Mouse (Mus musculus) ES-E14 (cell line): Measurements from ENCODE around the gene Gstm4. TPM values are rescaled to one million over a fixed set of nuclear protein-coding genes. Genes with fewer than 3 reads are reported as not detected.

ENCODE experiments used
- DNase-seq: peaks from one replicate; pipeline ENCODE4 v3.0.0-alpha.2; 2013; ENCODE audit warnings: low read depth, low spot score
- H3K27ac ChIP-seq: 2 replicates; pipeline ENCODE4 v1.5.1; 2012; ENCODE audit warnings: low read depth, mild to moderate bottlenecking, low read length, moderate library complexity, mixed read lengths; ENCODE audit not compliant: poor library complexity, insufficient read depth, severe bottlenecking
- H3K36me3 ChIP-seq: 2 replicates; pipeline ENCODE4 v1.6.1; 2012; ENCODE audit warnings: mild to moderate bottlenecking, low read length, moderate library complexity, mixed read lengths; ENCODE audit not compliant: control insufficient read depth, poor library complexity, insufficient read depth, severe bottlenecking
- H3K4me1 ChIP-seq, 2 experiments: fragments of 150-350 bp in 1 of 2; sonication (generic) in 1 of 2; 2 replicates each; pipeline ENCODE4 v1.6.1; 2012; ENCODE audit warnings: low read length in 2 of 2, mild to moderate bottlenecking in 1 of 2, mixed read lengths in 1 of 2; ENCODE audit not compliant: control insufficient read depth in 2 of 2, insufficient read depth in 2 of 2, poor library complexity in 1 of 2
- H3K4me3 ChIP-seq, 2 experiments: fragments of 150-350 bp in 1 of 2; sonication (generic) in 1 of 2; 2 replicates each; pipeline ENCODE4 v1.5.1; 2012; ENCODE audit warnings: low read length in 2 of 2, low read depth in 1 of 2, mild to moderate bottlenecking in 1 of 2, mixed read lengths in 1 of 2; ENCODE audit not compliant: insufficient read depth in 1 of 2, poor library complexity in 1 of 2, severe bottlenecking in 1 of 2
- H3K9ac ChIP-seq: 2 replicates; pipeline ENCODE4 v1.6.1; 2012; ENCODE audit warnings: low read depth, mild to moderate bottlenecking, low read length, mixed read lengths; ENCODE audit not compliant: poor library complexity, insufficient read depth, severe bottlenecking
- H3K9me3 ChIP-seq: fragments of 150-350 bp; sonication (generic); 2 replicates; pipeline ENCODE4 v1.6.1; 2012; ENCODE audit warnings: low read depth, mild to moderate bottlenecking, low read length; ENCODE audit not compliant: control insufficient read depth, insufficient read depth
- CHD2 ChIP-seq: IDR thresholded peaks from 2 replicates; pipeline ENCODE4 v1.6.1; 2014; ENCODE audit warnings: mild to moderate bottlenecking, low read depth, low read length, inconsistent platforms
- HCFC1 ChIP-seq: IDR thresholded peaks from 2 replicates; pipeline ENCODE4 v1.6.1; 2012; ENCODE audit warnings: low read length, inconsistent platforms, borderline replicate concordance; ENCODE audit not compliant: insufficient read depth
- MAFK ChIP-seq: IDR thresholded peaks from 2 replicates; pipeline ENCODE4 v1.6.1; 2014; ENCODE audit warnings: mild to moderate bottlenecking, low read depth, low read length, inconsistent platforms; ENCODE audit not compliant: insufficient read depth
- ZC3H11A ChIP-seq: IDR thresholded peaks from 2 replicates; pipeline ENCODE4 v1.6.1; 2012; ENCODE audit warnings: low read depth, mild to moderate bottlenecking, inconsistent platforms, low read length, borderline replicate concordance
- ZNF384 ChIP-seq: IDR thresholded peaks from 2 replicates; pipeline ENCODE4 v1.6.1; 2012; ENCODE audit warnings: low read depth, low read length, inconsistent platforms
- in situ Hi-C, 2 experiments: fragments of 600-800 bp; cut with MboI; formaldehyde crosslinking; loops; one replicate each; pipeline ENCODE4 v1.15.1; 2025; ENCODE audit warnings: low sequenced_read_pairs in 2 of 2, inconsistent platforms in 1 of 2; ENCODE audit not compliant: unreplicated experiment in 2 of 2
- total RNA-seq: library from RNA; depleted of rRNA; stranded (reverse); fragments of 300-350 nt; gene quantifications from 2 replicates; pipeline ENCODE4 v1.2.3, GENCODE M21; 2012

Gstm4 gene
- total RNA-seq, 1 experiment, result 4.3 TPM

GRCm38 (mm10) chr3:108032113-108032512 lies 12.6 kb downstream of the Gstm4 start:
- Histone ChIP-seq H3K9me3 (no peaks in the 10 kb centered on the region), H3K4me1 (no peaks in the 10 kb centered on the region), H3K4me3 (no peak overlapping the region), H3K36me3 (no peaks in the 10 kb centered on the region), H3K9ac (no peak overlapping the region), H3K27ac (no peak overlapping the region)
- TF ChIP-seq ZC3H11A (no peak), MAFK (no peak), HCFC1 (no peak), ZNF384 (no peak), CHD2 (no peak)
- DNase-seq, result no peak
- in situ Hi-C loops, result no loop called here

- TF ChIP-seq ZC3H11A, result no peak
- TF ChIP-seq CHD2, result no peak
- no peak for TF ChIP-seq MAFK
- TF ChIP-seq HCFC1, result no peak
- TF ChIP-seq ZNF384, result no peak
- in situ Hi-C loops, result no loop called here
- Histone ChIP-seq H3K9me3 (no peaks in the 10 kb centered on the region), H3K4me1 (no peaks in the 10 kb centered on the region), H3K9ac (no peak overlapping the region), H3K27ac (no peak overlapping the region), H3K4me3 (no peak overlapping the region), H3K36me3 (no peaks in the 10 kb centered on the region)
- no peak for DNase-seq
Observed at GRCm38 (mm10) chr3:108028641-108029365, 15.9 kb downstream of the Gstm4 start.

GRCm38 (mm10) chr3:108026597-108026996 lies 18.1 kb downstream of the Gstm4 start:
- no peaks in the 10 kb centered on the region for H3K36me3 ChIP-seq
- no peak overlapping the region for H3K4me3 ChIP-seq
- no peak overlapping the region for H3K9ac ChIP-seq
- no peaks in the 10 kb centered on the region for H3K9me3 ChIP-seq
- in situ Hi-C loops, result no loop called here
- peaks cover 0 to 5% of the 10 kb centered on the region in 2 experiments; a peak in 1 of 4 replicates for H3K4me1 ChIP-seq
- no peak for DNase-seq
- no peak overlapping the region for H3K27ac ChIP-seq
- no peak for TF ChIP-seq CHD2
- TF ChIP-seq ZNF384, result no peak
- no peak for TF ChIP-seq ZC3H11A
- no peak for TF ChIP-seq MAFK
- TF ChIP-seq HCFC1, result no peak

GRCm38 (mm10) chr3:108026049-108026448 lies 18.6 kb downstream of the Gstm4 start:
- Histone ChIP-seq H3K27ac (no peak overlapping the region), H3K9me3 (no peaks in the 10 kb centered on the region), H3K9ac (no peak overlapping the region), H3K4me3 (no peak overlapping the region), H3K36me3 (no peaks in the 10 kb centered on the region), H3K4me1 (peaks cover 0 to 5% of the 10 kb centered on the region in 2 experiments; a peak in 1 of 4 replicates)
- TF ChIP-seq MAFK, result no peak
- no peak for TF ChIP-seq ZNF384
- TF ChIP-seq CHD2, result no peak
- TF ChIP-seq ZC3H11A, result no peak
- TF ChIP-seq HCFC1, result no peak
- no peak for DNase-seq
- in situ Hi-C loops, result no loop called here
